Mouse (Mus musculus) kidney, embryonic 16.5 days (tissue): ENCODE measurements around the gene Cldn11. TPM values are rescaled to one million over a fixed set of nuclear protein-coding genes. Genes with fewer than 3 reads are reported as not detected.

ENCODE experiments used
- polyA plus RNA-seq: library from polyadenylated mRNA; unstranded; fragments of >200 nt; fragmentation: Nextera tagmentation; extraction: Ambion mirVana; gene quantifications from 2 replicates; pipeline ENCODE4 v1.2.1, GENCODE M21; 2015

Gene Cldn11
- polyA plus RNA-seq, 1 experiment from 2014 or later, result 105 TPM

Other genes starting within 250 kb of the Cldn11 start
- 5.1 and 6.8 TPM in 2 replicates for gene Phc3, start 180.5 kb upstream of the Cldn11 start, polyA plus RNA-seq
- 39.7 and 42.5 TPM in 2 replicates for gene Prkci, start 154.2 kb upstream of the Cldn11 start, polyA plus RNA-seq
- gene Skil, start 54.9 kb upstream of the Cldn11 start, polyA plus RNA-seq, result 18.5 and 21.2 TPM in 2 replicates
- gene Slc7a14, start 160.5 kb downstream of the Cldn11 start, polyA plus RNA-seq, result 0.14 and 0.24 TPM in 2 replicates